9 mouse cellular contexts compared by ENCODE assay signal in genomic region chr7:43796355-43796754, GRCm38 (mm10). TPM values are rescaled to one million over a fixed set of nuclear protein-coding genes. Genes with fewer than 3 reads are reported as not detected.
DNase-seq lines count a peak whose midpoint lies in the region; ATAC-seq and TF ChIP-seq lines count a peak whose summit lies in the region.
"Had no signal": no experiment of that assay in that cellular context is flagged by ENCODE, and none has a peak within 500 bp of the region (broad histone marks: within the 10 kb centered on the region; RNA-seq: fewer than 3 reads in every experiment).

No protein-coding gene starts in this region.

- no peak overlapping the region for H3K27ac ChIP-seq in limb, embryonic 15.5 days
- H3K27ac ChIP-seq in stomach, postnatal 0 days (replicated peaks) = peak overlapping the region; percentile 35; the same call in 1 of the 2 replicates

- H3K9me3 ChIP-seq in limb, embryonic 15.5 days = no peaks in the 10 kb centered on the region
- H3K9me3 ChIP-seq in stomach, postnatal 0 days (ENCODE audit: control insufficient read depth, low read length) = no peaks in the 10 kb centered on the region
- H3K9me3 ChIP-seq: megakaryocyte, embryonic 14.5 days had no signal

- peak overlapping the region; percentile 81 for H3K4me2 ChIP-seq in limb, embryonic 15.5 days
- peak overlapping the region; percentile 83 for H3K4me2 ChIP-seq in stomach, postnatal 0 days (replicated peaks; ENCODE audit: low read depth)

- no peak overlapping the region for H3K9ac ChIP-seq in limb, embryonic 15.5 days
- H3K9ac ChIP-seq in stomach, postnatal 0 days (ENCODE audit: low read length) = peak overlapping the region; percentile 57

- no peaks in the 10 kb centered on the region for H3K36me3 ChIP-seq in limb, embryonic 15.5 days
- H3K36me3 ChIP-seq in stomach, postnatal 0 days (ENCODE audit: control insufficient read depth, insufficient read depth, low read length) = no peaks in the 10 kb centered on the region

- no peak for TF ChIP-seq CTCF in stomach, postnatal 0 days (IDR thresholded peaks at IDR 0.05; ENCODE audit: low read depth)

- peak; percentile 6 for DNase-seq in embryo, embryonic 11 days
- no peak for DNase-seq in embryo, embryonic 9.5 days (ENCODE audit: extremely low spot score)
- peak; percentile 16 for DNase-seq in retina, embryonic 14.5 days (ENCODE audit: low spot score)
- DNase-seq in retina, postnatal 1 day = no peak
- no peak for DNase-seq in stomach, postnatal 0 days (ENCODE audit: low spot score)
- DNase-seq in cerebellum, adult 11 months = no peak
- no peak for DNase-seq in urinary bladder, postnatal 25 days (ENCODE audit: low spot score)

- no peak for ATAC-seq in limb, embryonic 15.5 days (ENCODE audit: insufficient number of reproducible peaks, low FRiP score, low TSS enrichment, low read depth)
- ATAC-seq in stomach, postnatal 0 days (ENCODE audit: low FRiP score, low TSS enrichment) = no peak

- H3K4me1 ChIP-seq in limb, embryonic 15.5 days = peaks cover 21% of the 10 kb centered on the region
- H3K4me1 ChIP-seq in stomach, postnatal 0 days (replicated peaks; ENCODE audit: control insufficient read depth, insufficient read depth) = peaks cover 3% of the 10 kb centered on the region; the same call in 1 of the 2 replicates

- no peak for TF ChIP-seq EP300 in stomach, postnatal 0 days (optimal IDR thresholded peaks at IDR 0.05)

- peaks cover 17% of the 10 kb centered on the region for H3K27me3 ChIP-seq in limb, embryonic 15.5 days
- H3K27me3 ChIP-seq in stomach, postnatal 0 days (ENCODE audit: control insufficient read depth, insufficient read depth, low read length) = no peaks in the 10 kb centered on the region

- WGBS in limb, embryonic 15.5 days = 8% methylated on average over 8 of the region's 8 CpGs
- WGBS in stomach, postnatal 0 days = 5% methylated on average over 8 of the region's 8 CpGs

- H3K4me3 ChIP-seq in limb, embryonic 15.5 days = peak overlapping the region; percentile 52
- peak overlapping the region; percentile 49 for H3K4me3 ChIP-seq in stomach, postnatal 0 days (ENCODE audit: low read depth, low read length)

RNA-seq across cellular contexts. Expression of gene Klk8, which starts 1.0 kb away (rescaled TPM):
- polyA plus RNA-seq in limb, embryonic 15.5 days (2015; fragmentation: Nextera tagmentation; extraction: Ambion mirVana) = 60.6 and 64.4 TPM in 2 replicates
- 139 and 155 TPM in 2 replicates for polyA plus RNA-seq in stomach, postnatal 0 days (2015; fragmentation: Nextera tagmentation; extraction: Ambion mirVana)

RNA-seq across cellular contexts. Expression of gene Klk9, which starts 4.7 kb away (rescaled TPM):
- polyA plus RNA-seq in limb, embryonic 15.5 days (2015; fragmentation: Nextera tagmentation; extraction: Ambion mirVana) = 1.5 TPM in 2 replicates
- 101 and 118 TPM in 2 replicates for polyA plus RNA-seq in stomach, postnatal 0 days (2015; fragmentation: Nextera tagmentation; extraction: Ambion mirVana)

RNA-seq across cellular contexts. Expression of gene Klk7, which starts 14.7 kb away (rescaled TPM):
- 6.7 and 13.4 TPM in 2 replicates for polyA plus RNA-seq in limb, embryonic 15.5 days (2015; fragmentation: Nextera tagmentation; extraction: Ambion mirVana)
- polyA plus RNA-seq in stomach, postnatal 0 days (2015; fragmentation: Nextera tagmentation; extraction: Ambion mirVana) = 56.5 and 56.8 TPM in 2 replicates

RNA-seq across cellular contexts. Expression of gene Klk10, which starts 15.5 kb away (rescaled TPM):
- 38.4 and 45.0 TPM in 2 replicates for polyA plus RNA-seq in limb, embryonic 15.5 days (2015; fragmentation: Nextera tagmentation; extraction: Ambion mirVana)
- 313 and 335 TPM in 2 replicates for polyA plus RNA-seq in stomach, postnatal 0 days (2015; fragmentation: Nextera tagmentation; extraction: Ambion mirVana)

RNA-seq across cellular contexts. Expression of gene Klk11, which starts 22.0 kb away (rescaled TPM):
- polyA plus RNA-seq in limb, embryonic 15.5 days (2015; fragmentation: Nextera tagmentation; extraction: Ambion mirVana) = 20.2 and 22.0 TPM in 2 replicates
- polyA plus RNA-seq in stomach, postnatal 0 days (2015; fragmentation: Nextera tagmentation; extraction: Ambion mirVana) = 52.3 and 54.6 TPM in 2 replicates

Comparison
In these comparisons a context has a peak if more than half of its experiments do, and no peak if none do; other contexts are left out.
1. DNase-seq: peak in embryo, embryonic 11 days (single experiment) and retina, embryonic 14.5 days (single experiment); none in embryo, embryonic 9.5 days (single experiment), retina, postnatal 1 day (single experiment), stomach, postnatal 0 days (single experiment), cerebellum, adult 11 months (single experiment) and urinary bladder, postnatal 25 days (single experiment).
2. RNA of gene Klk9, which starts 4.7 kb away (polyA plus RNA-seq): 101 to 118 TPM in stomach, postnatal 0 days; 1.5 TPM in limb, embryonic 15.5 days; every median in the first group is over 10 times any median in the second.